Mouse (Mus musculus): Measurements from ENCODE around the gene Zzz3. TPM values are rescaled to one million over a fixed set of nuclear protein-coding genes. Genes with fewer than 3 reads are reported as not detected.

Gene Zzz3
- total and polyA plus RNA-seq, 3 experiments = 64.2 to 116 (median 94.9) TPM

- Histone ChIP-seq H3K9ac (ENCODE audit: insufficient read depth, low read depth) (no peak overlapping the region), H3K4me1 (ENCODE audit: control insufficient read depth in 1 of 2, insufficient read depth in 2 of 2) (no peaks in the 10 kb centered on the region), H3K36me3 (replicated peaks in 1 of 2; ENCODE audit: control insufficient read depth in 1 of 2, insufficient read depth in 1 of 2, low read length in 1 of 2) (no peaks in the 10 kb centered on the region), H3K4me2 (ENCODE audit: insufficient read depth, low read depth, poor library complexity, severe bottlenecking) (no peak overlapping the region), H3K27ac (ENCODE audit: insufficient read depth, low read depth) (no peak overlapping the region), H3K9me3 (replicated peaks; ENCODE audit: low read length) (no peaks in the 10 kb centered on the region), H3K27me3 (replicated peaks) (peaks cover 3% of the 10 kb centered on the region), H3K79me2 (replicated peaks; ENCODE audit: control insufficient read depth, extremely low read depth, insufficient read depth, poor library complexity, severe bottlenecking) (no peaks in the 10 kb centered on the region), H3K4me3 (replicated peaks in 1 of 3; ENCODE audit: low read depth in 2 of 3, low read length in 2 of 3, poor library complexity in 1 of 3) (no peak overlapping the region)
- DNase-seq (ENCODE audit: extremely low read depth) = no peak
- dilution Hi-C loops (cut with MboI; ENCODE audit: extremely low pct_ligation_motif_present, extremely low pct_unique_long_range_greater_than_20kb, low sequenced_read_pairs) (no loop called here), in situ Hi-C loops (cut with MboI; ENCODE audit: low pct_ligation_motif_present, low pct_unique_long_range_greater_than_20kb, low sequenced_read_pairs) (no loop called here)
- no peak for TF ChIP-seq TBP (conservative IDR thresholded peaks at IDR 0.05; ENCODE audit: low read depth, low read length)
- TF ChIP-seq SIN3A (IDR thresholded peaks at IDR 0.05; ENCODE audit: low read length) = no peak
- no peak for TF ChIP-seq POLR2AphosphoS2 (IDR thresholded peaks at IDR 0.05; ENCODE audit: low read depth, low read length)
- TF ChIP-seq UBTF (IDR thresholded peaks at IDR 0.05; ENCODE audit: low read depth, low read length) = no peak
These were observed 93.7 kb downstream of the Zzz3 start for GRCm38 (mm10) chr3:152488964-152489363.

- no peak for DNase-seq (ENCODE audit: extremely low read depth)
- H3K27me3 ChIP-seq (replicated peaks) = peaks cover 10% of the 10 kb centered on the region
- H3K4me2 ChIP-seq (ENCODE audit: insufficient read depth, low read depth, poor library complexity, severe bottlenecking) = no peak overlapping the region
- no peak overlapping the region for H3K4me3 ChIP-seq (replicated peaks in 1 of 3; ENCODE audit: low read depth in 2 of 3, low read length in 2 of 3, poor library complexity in 1 of 3)
- no peaks in the 10 kb centered on the region for H3K9me3 ChIP-seq (replicated peaks; ENCODE audit: low read length)
- H3K9ac ChIP-seq (ENCODE audit: insufficient read depth, low read depth) = no peak overlapping the region
- H3K79me2 ChIP-seq (replicated peaks; ENCODE audit: control insufficient read depth, extremely low read depth, insufficient read depth, poor library complexity, severe bottlenecking) = no peaks in the 10 kb centered on the region
- H3K27ac ChIP-seq (ENCODE audit: insufficient read depth, low read depth) = no peak overlapping the region
- dilution Hi-C loops (cut with MboI; ENCODE audit: extremely low pct_ligation_motif_present, extremely low pct_unique_long_range_greater_than_20kb, low sequenced_read_pairs) (no loop called here), in situ Hi-C loops (cut with MboI; ENCODE audit: low pct_ligation_motif_present, low pct_unique_long_range_greater_than_20kb, low sequenced_read_pairs) (no loop called here)
- TF ChIP-seq POLR2A (IDR thresholded peaks at IDR 0.05; ENCODE audit: low read depth, low read length) = no peak
- no peak for TF ChIP-seq SIN3A (IDR thresholded peaks at IDR 0.05; ENCODE audit: low read length)
- no peak for TF ChIP-seq NELFE (IDR thresholded peaks at IDR 0.05; ENCODE audit: low read depth, low read length)
- no peak for TF ChIP-seq JUN (IDR thresholded peaks at IDR 0.05; ENCODE audit: insufficient read depth, low read depth, low read length)
- TF ChIP-seq JUND (conservative IDR thresholded peaks at IDR 0.05; ENCODE audit: low read depth, low read length) = no peak
- TF ChIP-seq ETS1 (conservative IDR thresholded peaks at IDR 0.05; ENCODE audit: low read depth, low read length) = no peak
- H3K36me3 ChIP-seq (replicated peaks in 1 of 2; ENCODE audit: control insufficient read depth in 1 of 2, insufficient read depth in 1 of 2, low read length in 1 of 2) = no peaks in the 10 kb centered on the region
- H3K4me1 ChIP-seq (ENCODE audit: control insufficient read depth in 1 of 2, insufficient read depth in 2 of 2) = no peaks in the 10 kb centered on the region
These were observed 95.2 kb downstream of the Zzz3 start for GRCm38 (mm10) chr3:152490423-152490822.

GRCm38 (mm10) chr3:152492241-152492640, 97.0 kb downstream of the Zzz3 start:
- H3K4me1 ChIP-seq (ENCODE audit: control insufficient read depth in 1 of 2, insufficient read depth in 2 of 2) = no peaks in the 10 kb centered on the region
- in situ Hi-C loops (cut with MboI; ENCODE audit: low pct_ligation_motif_present, low pct_unique_long_range_greater_than_20kb, low sequenced_read_pairs) = no loop called here
- no peak overlapping the region for H3K4me2 ChIP-seq (ENCODE audit: insufficient read depth, low read depth, poor library complexity, severe bottlenecking)
- H3K9ac ChIP-seq (ENCODE audit: insufficient read depth, low read depth) = no peak overlapping the region
- H3K27me3 ChIP-seq (replicated peaks) = peaks cover 10% of the 10 kb centered on the region
- dilution Hi-C loops (cut with MboI; ENCODE audit: extremely low pct_ligation_motif_present, extremely low pct_unique_long_range_greater_than_20kb, low sequenced_read_pairs) = no loop called here
- H3K27ac ChIP-seq (ENCODE audit: insufficient read depth, low read depth) = no peak overlapping the region
- no peaks in the 10 kb centered on the region for H3K9me3 ChIP-seq (replicated peaks; ENCODE audit: low read length)
- no peak overlapping the region for H3K4me3 ChIP-seq (replicated peaks in 1 of 3; ENCODE audit: low read depth in 2 of 3, low read length in 2 of 3, poor library complexity in 1 of 3)
- H3K36me3 ChIP-seq (replicated peaks in 1 of 2; ENCODE audit: control insufficient read depth in 1 of 2, insufficient read depth in 1 of 2, low read length in 1 of 2) = no peaks in the 10 kb centered on the region
- TF ChIP-seq CHD2 (IDR thresholded peaks at IDR 0.05; ENCODE audit: low read length) (no peak), ZC3H11A (IDR thresholded peaks at IDR 0.05; ENCODE audit: low read depth, low read length) (no peak), CHD1 (IDR thresholded peaks at IDR 0.05; ENCODE audit: low read depth, low read length) (no peak), POLR2AphosphoS2 (IDR thresholded peaks at IDR 0.05; ENCODE audit: low read depth, low read length) (no peak), PAX5 (IDR thresholded peaks at IDR 0.05; ENCODE audit: low read length) (no peak), MEF2A (IDR thresholded peaks at IDR 0.05; ENCODE audit: borderline replicate concordance, low read depth, low read length) (no peak), RAD21 (IDR thresholded peaks at IDR 0.05; ENCODE audit: low read depth, low read length) (no peak), ZKSCAN1 (IDR thresholded peaks at IDR 0.05; ENCODE audit: borderline replicate concordance, low read depth, low read length) (no peak)
- H3K79me2 ChIP-seq (replicated peaks; ENCODE audit: control insufficient read depth, extremely low read depth, insufficient read depth, poor library complexity, severe bottlenecking) = no peaks in the 10 kb centered on the region
- no peak for DNase-seq (ENCODE audit: extremely low read depth)

All from CH12.LX (cell line).